18 mouse cellular contexts compared by ENCODE assay signal in the genomic region with DNA sequence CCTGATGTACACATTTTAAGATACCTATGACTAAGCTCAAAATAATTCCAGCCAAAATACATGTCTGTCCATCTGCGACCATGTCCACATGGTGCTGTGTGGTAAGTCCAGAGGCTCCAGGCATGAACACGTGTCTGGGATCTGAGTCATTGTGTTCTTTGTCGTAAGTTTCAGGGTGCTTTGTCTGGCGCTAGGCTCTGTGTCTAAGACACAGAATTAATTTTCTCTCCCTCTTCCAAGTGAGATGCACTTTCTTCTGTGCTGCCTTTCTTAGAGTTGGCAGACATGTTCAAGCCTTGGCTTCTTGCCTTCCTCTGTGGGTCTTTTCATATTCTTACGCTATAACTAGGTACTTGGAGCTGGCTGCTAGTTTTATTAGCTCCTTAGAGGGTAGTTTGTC.
DNase-seq lines count a peak whose midpoint lies in the region; ATAC-seq and TF ChIP-seq lines count a peak whose summit lies in the region.
"Had no signal": no experiment of that assay in that cellular context is flagged by ENCODE, and none has a peak within 500 bp of the region (broad histone marks: within the 10 kb centered on the region; RNA-seq: fewer than 3 reads in every experiment).

No protein-coding gene starts in this region.

- H3K4me3 ChIP-seq in forebrain, embryonic 13.5 days: no peak overlapping the region
- H3K4me3 ChIP-seq in forebrain, embryonic 12.5 days (replicated peaks): no peak overlapping the region
- H3K4me3 ChIP-seq in C2C12 (ENCODE audit: insufficient read depth, poor library complexity, severe bottlenecking): no peak overlapping the region
- H3K4me3 ChIP-seq in limb, embryonic 15.5 days: no peak overlapping the region
- H3K4me3 ChIP-seq: embryonic facial prominence, embryonic 13.5 days; hindbrain, embryonic 10.5 days; liver, embryonic 15.5 days; megakaryocyte, embryonic 14.5 days had no signal

- no peak overlapping the region for H3ac ChIP-seq in C2C12 (ENCODE audit: control insufficient read depth, insufficient read length, low read depth)

- H3K27ac ChIP-seq in forebrain, embryonic 13.5 days: no peak overlapping the region
- no peak overlapping the region for H3K27ac ChIP-seq in forebrain, embryonic 12.5 days
- H3K27ac ChIP-seq in limb, embryonic 15.5 days: no peak overlapping the region
- H3K27ac ChIP-seq: embryonic facial prominence, embryonic 13.5 days; hindbrain, embryonic 10.5 days; liver, embryonic 15.5 days had no signal

- peak; percentile 85 for ATAC-seq in forebrain, embryonic 13.5 days
- ATAC-seq in forebrain, embryonic 12.5 days (ENCODE audit: low FRiP score): no peak
- 0 out of 2 replicates have a peak, but pooled peaks have one; percentile 19 for ATAC-seq in limb, embryonic 15.5 days (ENCODE audit: insufficient number of reproducible peaks, low FRiP score, low TSS enrichment, low read depth)
- ATAC-seq in megakaryocyte-erythroid progenitor cell, adult 5-6 weeks (replicated peaks; ENCODE audit: low FRiP score, low TSS enrichment, poor library complexity, severe bottlenecking): no peak
- ATAC-seq in monocyte, adult 5-6 weeks (replicated peaks; ENCODE audit: insufficient number of reproducible peaks, low FRiP score, low TSS enrichment, poor library complexity, severe bottlenecking): no peak
- ATAC-seq: Patski had no signal

- no peaks in the 10 kb centered on the region for H3K79me2 ChIP-seq in C2C12 (ENCODE audit: control insufficient read depth, insufficient read depth)

- peak; percentile 3 for DNase-seq in layer of hippocampus, adult 11-12 months (ENCODE audit: low spot score)
- DNase-seq in layer of hippocampus, postnatal 10 days (ENCODE audit: low spot score in 2 of 2): no peak
- DNase-seq: cerebellum, adult 11 months; kidney, adult 18-20 months; kidney, postnatal 36 days; lung, postnatal 10 days; retina, postnatal 1 day had no signal

- H3K9ac ChIP-seq in forebrain, embryonic 13.5 days: no peak overlapping the region
- H3K9ac ChIP-seq in forebrain, embryonic 12.5 days: no peak overlapping the region
- no peak overlapping the region for H3K9ac ChIP-seq in limb, embryonic 15.5 days
- H3K9ac ChIP-seq: embryonic facial prominence, embryonic 13.5 days; liver, embryonic 15.5 days had no signal

- TF ChIP-seq CTCF in C2C12 (IDR thresholded peaks at IDR 0.05; ENCODE audit: control insufficient read depth, insufficient read depth, insufficient read length): no peak

- no peaks in the 10 kb centered on the region for H3K36me3 ChIP-seq in forebrain, embryonic 13.5 days (ENCODE audit: poor library complexity, severe bottlenecking)
- H3K36me3 ChIP-seq in forebrain, embryonic 12.5 days (replicated peaks): no peaks in the 10 kb centered on the region
- no peaks in the 10 kb centered on the region for H3K36me3 ChIP-seq in C2C12 (ENCODE audit: control insufficient read depth, insufficient read depth)
- H3K36me3 ChIP-seq in limb, embryonic 15.5 days: no peaks in the 10 kb centered on the region
- H3K36me3 ChIP-seq: embryonic facial prominence, embryonic 13.5 days; hindbrain, embryonic 10.5 days; liver, embryonic 15.5 days had no signal

- H3K9me3 ChIP-seq in forebrain, embryonic 13.5 days (replicated peaks): no peaks in the 10 kb centered on the region
- H3K9me3 ChIP-seq in forebrain, embryonic 12.5 days: no peaks in the 10 kb centered on the region
- H3K9me3 ChIP-seq in limb, embryonic 15.5 days: no peaks in the 10 kb centered on the region
- H3K9me3 ChIP-seq: embryonic facial prominence, embryonic 13.5 days; hindbrain, embryonic 10.5 days; liver, embryonic 15.5 days had no signal

- whole genome bisulfite sequencing in forebrain, embryonic 13.5 days: 62% methylated on average over 5 of the region's 5 CpGs
- WGBS in forebrain, embryonic 12.5 days: 75% methylated on average over 5 of the region's 5 CpGs
- WGBS in limb, embryonic 15.5 days: 62% methylated on average over 5 of the region's 5 CpGs

- H3K4me1 ChIP-seq in forebrain, embryonic 13.5 days: no peaks in the 10 kb centered on the region
- no peaks in the 10 kb centered on the region for H3K4me1 ChIP-seq in forebrain, embryonic 12.5 days
- no peaks in the 10 kb centered on the region for H3K4me1 ChIP-seq in limb, embryonic 15.5 days
- H3K4me1 ChIP-seq: embryonic facial prominence, embryonic 13.5 days; hindbrain, embryonic 10.5 days; liver, embryonic 15.5 days; megakaryocyte, embryonic 14.5 days had no signal

- H3K27me3 ChIP-seq in forebrain, embryonic 13.5 days: no peaks in the 10 kb centered on the region
- no peaks in the 10 kb centered on the region for H3K27me3 ChIP-seq in forebrain, embryonic 12.5 days
- H3K27me3 ChIP-seq in C2C12 (ENCODE audit: control insufficient read depth, insufficient read depth, insufficient read length): no peaks in the 10 kb centered on the region
- no peaks in the 10 kb centered on the region for H3K27me3 ChIP-seq in limb, embryonic 15.5 days
- H3K27me3 ChIP-seq: embryonic facial prominence, embryonic 13.5 days; liver, embryonic 15.5 days; megakaryocyte, embryonic 14.5 days; Patski had no signal

- no peaks in the 10 kb centered on the region for H3K79me3 ChIP-seq in C2C12 (ENCODE audit: low read depth)

- H3K4me2 ChIP-seq in forebrain, embryonic 13.5 days: no peak overlapping the region
- H3K4me2 ChIP-seq in forebrain, embryonic 12.5 days: no peak overlapping the region
- no peak overlapping the region for H3K4me2 ChIP-seq in limb, embryonic 15.5 days
- H3K4me2 ChIP-seq: embryonic facial prominence, embryonic 13.5 days; liver, embryonic 15.5 days had no signal

TF ChIP-seq in C2C12, 6 proteins besides CTCF, POLR2A, EP300 and RAD21:
- TF ChIP-seq USF1 (IDR thresholded peaks at IDR 0.05; ENCODE audit: low read depth) (peak; percentile 70), MYOD1 (IDR thresholded peaks at IDR 0.05; ENCODE audit: control insufficient read depth, insufficient read length, low read depth) (peak; percentile 28), CEBPB (IDR thresholded peaks at IDR 0.05; ENCODE audit: low read depth) (no peak), MYOG (IDR thresholded peaks at IDR 0.05; ENCODE audit: control insufficient read depth, extremely low read depth, insufficient read length) (no peak), MAX (IDR thresholded peaks at IDR 0.05) (peak; percentile 89), FOSL1 (IDR thresholded peaks at IDR 0.05; ENCODE audit: insufficient read depth, low read length, poor library complexity, severe bottlenecking) (no peak)

Comparison
In these comparisons a context has a peak if more than half of its experiments do, and no peak if none do; other contexts are left out.
1. ATAC-seq: peak in forebrain, embryonic 13.5 days (single experiment) and limb, embryonic 15.5 days (single experiment); none in forebrain, embryonic 12.5 days (single experiment), megakaryocyte-erythroid progenitor cell, adult 5-6 weeks (single experiment) and monocyte, adult 5-6 weeks (single experiment).